Mouse (Mus musculus): ENCODE results near the gene Elk1.

The Elk1 gene

GRCm38 (mm10) chrX:20950191-20950880 lies at the start of gene Elk1:
TSS of gene Elk1 (minus strand) at chrX:20950608.
- peak; percentile 36 to 66 for DNase-seq (ENCODE audit: low spot score in 2 of 2)

- no peak for DNase-seq (ENCODE audit: low spot score in 2 of 2)
Observed at GRCm38 (mm10) chrX:20980901-20981300, 30.5 kb upstream of the Elk1 start.

- DNase-seq (ENCODE audit: low spot score in 2 of 2): peak; percentile 66 to 83
Observed at GRCm38 (mm10) chrX:20961477-20962378, 11.3 kb upstream of the Elk1 start, which contains the start of gene Uxt. TSS of gene Uxt (minus strand) at chrX:20962017.

- DNase-seq (ENCODE audit: low spot score in 2 of 2): peak; percentile 22 to 44
Observed at GRCm38 (mm10) chrX:20946055-20946454, 4.4 kb downstream of the Elk1 start.

- no peak for DNase-seq (ENCODE audit: low spot score in 2 of 2)
Observed at GRCm38 (mm10) chrX:20931963-20932362, 18.4 kb downstream of the Elk1 start.

GRCm38 (mm10) chrX:20931364-20931763 lies 19.0 kb downstream of the Elk1 start, which contains the start of gene Cfp:
TSS of gene Cfp (minus strand) at chrX:20931555.
- DNase-seq (ENCODE audit: low spot score in 2 of 2): no peak

- no peak for DNase-seq (ENCODE audit: low spot score in 2 of 2)
Observed at GRCm38 (mm10) chrX:20929859-20930258, 20.5 kb downstream of the Elk1 start.

GRCm38 (mm10) chrX:20924976-20925375 lies 25.4 kb downstream of the Elk1 start:
- DNase-seq (ENCODE audit: low spot score in 2 of 2): no peak

- no peak for DNase-seq (ENCODE audit: low spot score in 2 of 2)
Observed at GRCm38 (mm10) chrX:20923506-20923905, 26.9 kb downstream of the Elk1 start.

- DNase-seq (ENCODE audit: low spot score in 2 of 2): no peak
Observed at GRCm38 (mm10) chrX:20921366-20921765, 29.0 kb downstream of the Elk1 start.

GRCm38 (mm10) chrX:20920844-20921364 lies 29.5 kb downstream of the Elk1 start, which contains the start of gene Syn1:
TSS of gene Syn1 (minus strand) at chrX:20921004.
- DNase-seq (ENCODE audit: low spot score in 2 of 2): peak; percentile 60 to 78

GRCm38 (mm10) chrX:20920249-20920843 lies 30.1 kb downstream of the Elk1 start:
- no peak for DNase-seq (ENCODE audit: low spot score in 2 of 2)

GRCm38 (mm10) chrX:20915075-20915474 lies 35.3 kb downstream of the Elk1 start:
- no peak for DNase-seq (ENCODE audit: low spot score in 2 of 2)

- DNase-seq (ENCODE audit: low spot score in 2 of 2): no peak
Observed at GRCm38 (mm10) chrX:20913726-20914125, 36.7 kb downstream of the Elk1 start.

GRCm38 (mm10) chrX:20910074-20910473 lies 40.3 kb downstream of the Elk1 start:
- no peak for DNase-seq (ENCODE audit: low spot score in 2 of 2)
